Mouse (Mus musculus) stomach, postnatal 0 days (tissue): Measurements from ENCODE around the gene Rassf6.

Experiments
- CTCF ChIP-seq: IDR thresholded peaks from 2 replicates; pipeline ENCODE4 v1.5.1; 2016; ENCODE audit warnings: antibody characterized with exemption, low read depth, mild to moderate bottlenecking, moderate library complexity
- EP300 ChIP-seq: optimal IDR thresholded peaks from 2 replicates; pipeline ENCODE3; 2016; ENCODE audit warnings: antibody characterized with exemption

DNA sequence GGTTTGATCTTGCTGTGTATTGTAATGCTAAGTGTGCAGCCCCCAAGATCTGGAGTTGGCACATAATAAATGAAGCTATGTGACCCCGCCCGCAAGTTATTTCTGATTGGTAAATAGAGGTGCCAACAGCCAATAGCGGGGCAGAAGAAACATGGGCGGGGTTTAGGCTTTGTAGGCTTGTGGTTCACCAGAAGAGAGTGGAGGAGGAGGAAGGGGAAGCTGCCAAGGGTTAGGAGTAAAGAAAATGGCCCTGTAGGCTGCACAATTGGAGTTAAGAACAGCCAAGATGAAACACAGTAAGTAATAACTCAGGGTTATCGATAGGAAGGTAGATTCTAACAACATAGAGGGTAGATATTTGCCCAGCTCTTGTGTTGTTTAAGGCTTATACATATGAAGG is 53.9 kb downstream of the Rassf6 start:
- TF ChIP-seq EP300 = no peak
- no peak for TF ChIP-seq CTCF
